Mouse (Mus musculus): ENCODE data around the gene Taar5. TPM values are rescaled to one million over a fixed set of nuclear protein-coding genes. Genes with fewer than 3 reads are reported as not detected.

The Taar5 gene
- polyA plus RNA-seq, 1 experiment from 2014 or later: not detected

DNA sequence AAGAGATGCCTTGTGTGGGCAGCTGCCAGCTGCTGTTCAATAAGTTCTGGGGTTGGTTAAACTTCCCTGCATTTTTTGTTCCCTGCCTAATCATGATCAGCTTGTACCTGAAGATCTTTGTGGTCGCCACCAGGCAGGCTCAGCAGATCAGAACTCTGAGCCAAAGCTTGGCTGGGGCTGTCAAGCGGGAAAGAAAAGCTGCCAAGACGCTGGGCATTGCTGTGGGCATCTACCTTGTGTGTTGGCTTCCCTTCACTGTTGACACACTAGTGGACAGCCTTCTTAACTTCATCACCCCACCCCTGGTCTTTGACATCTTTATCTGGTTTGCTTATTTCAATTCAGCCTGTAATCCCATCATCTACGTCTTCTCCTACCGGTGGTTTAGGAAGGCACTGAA lies 750 bp downstream of the Taar5 start:
- Histone ChIP-seq H3K9ac (replicated peaks; ENCODE audit: low read depth) (no peak overlapping the region), H3K4me2 (replicated peaks; ENCODE audit: low read depth, low read length) (no peak overlapping the region), H3K4me3 (ENCODE audit: low read depth, low read length) (no peak overlapping the region), H3K9me3 (ENCODE audit: low read length) (no peaks in the 10 kb centered on the region), H3K4me1 (ENCODE audit: insufficient read depth, low read depth, low read length) (no peaks in the 10 kb centered on the region), H3K27me3 (replicated peaks; ENCODE audit: insufficient read depth, low read length) (no peaks in the 10 kb centered on the region), H3K36me3 (ENCODE audit: insufficient read depth, low read length) (no peaks in the 10 kb centered on the region), H3K27ac (ENCODE audit: low read length) (no peak overlapping the region)
- TF ChIP-seq EP300 (IDR thresholded peaks at IDR 0.05) (no peak), CTCF (IDR thresholded peaks at IDR 0.05) (no peak)
- WGBS: 75% methylated on average over 5 of the region's 5 CpGs
- ATAC-seq: no peak
- no peak for DNase-seq (ENCODE audit: low spot score)

DNA sequence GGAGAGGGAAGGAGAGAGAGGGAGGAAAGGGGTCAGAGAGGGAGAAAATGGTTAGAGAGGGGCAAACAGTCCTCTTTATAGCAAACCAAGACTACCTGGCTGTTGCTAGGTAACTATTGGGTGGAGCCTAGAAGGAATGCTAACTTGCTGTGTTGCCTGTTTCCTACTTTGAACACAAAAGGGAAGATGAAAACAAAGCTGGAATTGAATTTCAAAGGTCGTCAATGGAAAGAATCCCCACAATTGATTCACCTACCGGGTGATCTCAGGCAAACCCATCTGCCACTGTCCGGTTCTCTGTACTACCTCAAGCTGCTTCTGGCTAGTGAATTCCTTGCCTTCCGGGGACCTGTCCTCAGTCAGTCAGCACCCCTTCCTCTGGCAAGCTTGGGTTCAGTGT lies 7.5 kb downstream of the Taar5 start:
- H3K27me3 ChIP-seq (replicated peaks; ENCODE audit: insufficient read depth, low read length): no peaks in the 10 kb centered on the region
- no peaks in the 10 kb centered on the region for H3K36me3 ChIP-seq (ENCODE audit: insufficient read depth, low read length)
- TF ChIP-seq CTCF (IDR thresholded peaks at IDR 0.05): no peak
- TF ChIP-seq EP300 (IDR thresholded peaks at IDR 0.05): no peak
- no peak overlapping the region for H3K9ac ChIP-seq (replicated peaks; ENCODE audit: low read depth)
- DNase-seq (ENCODE audit: low spot score): no peak
- WGBS: 57% methylated on average over 4 of the region's 4 CpGs
- H3K4me3 ChIP-seq (ENCODE audit: low read depth, low read length): no peak overlapping the region
- H3K27ac ChIP-seq (ENCODE audit: low read length): no peak overlapping the region
- H3K4me2 ChIP-seq (replicated peaks; ENCODE audit: low read depth, low read length): no peak overlapping the region
- no peaks in the 10 kb centered on the region for H3K4me1 ChIP-seq (ENCODE audit: insufficient read depth, low read depth, low read length)
- no peaks in the 10 kb centered on the region for H3K9me3 ChIP-seq (ENCODE audit: low read length)
- ATAC-seq: no peak

DNA sequence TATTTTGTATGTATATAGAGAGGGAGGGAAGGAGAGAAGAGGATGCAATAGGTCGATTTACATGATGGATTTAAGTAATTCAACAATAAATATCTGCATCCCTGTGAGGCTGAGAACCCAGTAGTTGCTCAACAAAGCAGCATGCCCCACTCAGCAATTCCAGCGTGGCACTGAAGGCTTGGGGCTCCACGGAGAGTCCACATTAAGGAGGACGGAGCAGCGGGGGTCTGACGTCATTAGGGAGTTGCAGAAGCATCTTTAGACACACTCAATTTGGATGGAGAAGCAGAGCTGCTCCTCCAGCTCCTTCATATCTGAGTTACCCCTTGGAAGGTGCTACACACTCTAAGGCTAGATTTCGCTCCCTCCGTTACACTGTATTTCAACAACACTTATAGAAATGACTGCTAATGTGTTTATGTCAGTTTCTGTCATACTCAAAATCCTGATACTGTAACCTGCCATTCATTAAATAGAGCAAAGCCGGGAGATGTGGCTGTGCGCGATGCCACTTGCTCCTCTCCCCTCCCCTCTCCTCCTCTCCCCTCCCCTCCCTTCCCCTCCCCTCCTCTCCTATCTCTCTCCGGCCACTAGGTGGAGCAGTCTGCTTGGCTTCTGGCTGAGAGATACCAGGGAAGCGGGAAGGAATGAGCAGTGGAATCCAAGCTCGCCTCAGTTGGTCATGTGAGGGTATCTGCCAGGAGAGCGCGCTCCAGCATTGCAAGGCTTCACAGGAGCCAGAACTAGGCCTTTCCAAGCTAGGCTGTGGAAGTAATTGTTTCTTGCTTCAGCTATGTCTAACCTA lies 8.6 kb downstream of the Taar5 start:
- H3K9ac ChIP-seq (replicated peaks; ENCODE audit: low read depth): no peak overlapping the region
- no peaks in the 10 kb centered on the region for H3K9me3 ChIP-seq (ENCODE audit: low read length)
- H3K36me3 ChIP-seq (ENCODE audit: insufficient read depth, low read length): no peaks in the 10 kb centered on the region
- DNase-seq (ENCODE audit: low spot score) (peak; percentile 85), ATAC-seq (peak; percentile 67)
- 38% methylated on average over 16 of the region's 16 CpGs for WGBS
- H3K27me3 ChIP-seq (replicated peaks; ENCODE audit: insufficient read depth, low read length): no peaks in the 10 kb centered on the region
- no peak overlapping the region for H3K4me3 ChIP-seq (ENCODE audit: low read depth, low read length)
- H3K4me2 ChIP-seq (replicated peaks; ENCODE audit: low read depth, low read length): no peak overlapping the region
- H3K27ac ChIP-seq (ENCODE audit: low read length): no peak overlapping the region
- peak; percentile 89 for TF ChIP-seq CTCF (IDR thresholded peaks at IDR 0.05)
- no peak for TF ChIP-seq EP300 (IDR thresholded peaks at IDR 0.05)
- no peaks in the 10 kb centered on the region for H3K4me1 ChIP-seq (ENCODE audit: insufficient read depth, low read depth, low read length)

DNA sequence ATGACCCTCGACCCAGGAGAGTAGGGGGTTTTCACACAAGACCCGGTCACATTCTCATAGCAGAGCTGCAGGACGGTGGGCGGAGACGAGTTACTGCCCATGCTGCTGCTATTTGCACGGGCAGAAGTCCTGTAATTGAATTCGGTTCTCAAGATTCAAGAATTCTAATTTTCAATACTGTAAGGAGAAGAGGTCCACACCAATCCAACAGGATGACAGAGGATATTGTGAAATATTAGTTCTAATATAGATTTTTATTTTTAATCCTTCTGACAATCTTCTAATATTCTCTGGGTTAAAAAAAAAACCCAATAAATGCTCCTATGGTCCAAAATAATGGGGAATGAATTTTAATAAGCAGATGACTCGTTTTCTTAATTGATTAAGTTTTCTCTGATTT lies 15.0 kb downstream of the Taar5 start, which contains the start of gene Taar6:
Taar6 (minus strand) TSS at position 101 of the 400 bp plus-strand sequence.
- no peak within 1 kb of the TSS for H3K27ac ChIP-seq (ENCODE audit: low read length)

DNA sequence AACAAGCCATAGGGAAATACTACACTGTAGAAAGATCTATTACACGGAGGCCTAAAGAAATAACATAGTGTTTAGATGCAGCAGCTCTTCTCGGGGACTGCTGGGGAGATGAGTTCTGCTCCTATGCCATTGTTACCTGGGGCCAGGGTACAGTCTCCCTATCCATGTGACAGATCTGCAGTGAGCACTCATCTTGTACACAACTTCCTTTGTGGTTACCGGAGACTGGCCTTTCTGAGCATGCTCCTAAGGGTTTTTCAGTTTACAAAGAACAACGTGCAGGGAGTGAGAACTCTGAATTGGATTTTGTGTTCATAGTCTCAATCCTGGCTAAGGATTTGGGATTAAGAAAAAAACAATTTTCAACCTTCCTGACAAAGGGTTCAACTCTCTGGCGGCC lies 15.9 kb downstream of the Taar5 start:
- Histone ChIP-seq H3K4me3 (ENCODE audit: low read depth, low read length) (no peak overlapping the region), H3K9ac (replicated peaks; ENCODE audit: low read depth) (no peak overlapping the region), H3K4me1 (ENCODE audit: insufficient read depth, low read depth, low read length) (no peaks in the 10 kb centered on the region), H3K36me3 (ENCODE audit: insufficient read depth, low read length) (no peaks in the 10 kb centered on the region), H3K27me3 (replicated peaks; ENCODE audit: insufficient read depth, low read length) (no peaks in the 10 kb centered on the region), H3K9me3 (ENCODE audit: low read length) (no peaks in the 10 kb centered on the region), H3K27ac (ENCODE audit: low read length) (no peak overlapping the region), H3K4me2 (replicated peaks; ENCODE audit: low read depth, low read length) (no peak overlapping the region)
- 81% methylated on average over 5 of the region's 5 CpGs for WGBS
- no peak for ATAC-seq
- no peak for DNase-seq (ENCODE audit: low spot score)
- TF ChIP-seq EP300 (IDR thresholded peaks at IDR 0.05) (no peak), CTCF (IDR thresholded peaks at IDR 0.05) (no peak)

More for the DNA sequence above, 15.0 kb downstream of the Taar5 start, which contains the start of gene Taar6:
- Histone ChIP-seq H3K9ac (replicated peaks; ENCODE audit: low read depth) (no peak within 1 kb of the TSS), H3K4me2 (replicated peaks; ENCODE audit: low read depth, low read length) (no peak within 1 kb of the TSS), H3K36me3 (ENCODE audit: insufficient read depth, low read length) (no peaks in the 10 kb centered on the region), H3K4me3 (ENCODE audit: low read depth, low read length) (no peak within 1 kb of the TSS), H3K4me1 (ENCODE audit: insufficient read depth, low read depth, low read length) (no peaks in the 10 kb centered on the region), H3K27me3 (replicated peaks; ENCODE audit: insufficient read depth, low read length) (no peaks in the 10 kb centered on the region), H3K9me3 (ENCODE audit: low read length) (no peaks in the 10 kb centered on the region)
- ATAC-seq (no peak), DNase-seq (ENCODE audit: low spot score) (no peak)
- no peak for TF ChIP-seq CTCF (IDR thresholded peaks at IDR 0.05)
- no peak for TF ChIP-seq EP300 (IDR thresholded peaks at IDR 0.05)
- 67% methylated on average over 8 of the region's 8 CpGs for WGBS

DNA sequence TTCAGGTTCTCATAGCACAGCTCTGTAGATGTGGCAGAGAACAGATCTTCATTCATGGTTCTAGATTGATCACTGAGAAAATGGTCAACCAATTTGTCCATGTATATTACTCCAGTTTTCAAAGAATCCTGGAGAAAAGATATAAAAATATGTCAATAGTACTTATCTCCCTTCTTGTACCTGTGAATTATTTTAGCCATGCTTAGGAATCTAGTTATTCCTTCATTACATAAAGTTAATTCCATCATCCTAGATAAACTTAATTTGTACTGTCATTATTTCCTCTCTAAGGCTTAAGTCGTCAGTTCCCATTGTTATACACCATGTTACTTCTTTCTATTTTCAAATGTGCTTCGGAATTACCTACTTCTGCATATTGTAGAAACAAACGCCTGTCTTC lies 22.9 kb downstream of the Taar5 start, which contains the start of gene Taar7a:
Taar7a (minus strand) TSS at position 101 of the 400 bp plus-strand sequence.
- H3K9ac ChIP-seq (replicated peaks; ENCODE audit: low read depth): no peak within 1 kb of the TSS
- no peaks in the 10 kb centered on the region for H3K27me3 ChIP-seq (replicated peaks; ENCODE audit: insufficient read depth, low read length)
- WGBS: 84% methylated on average over 3 of the region's 3 CpGs
- DNase-seq (ENCODE audit: low spot score) (no peak), ATAC-seq (no peak)
- no peaks in the 10 kb centered on the region for H3K36me3 ChIP-seq (ENCODE audit: insufficient read depth, low read length)
- H3K4me3 ChIP-seq (ENCODE audit: low read depth, low read length): no peak within 1 kb of the TSS
- TF ChIP-seq CTCF (IDR thresholded peaks at IDR 0.05): no peak
- no peak for TF ChIP-seq EP300 (IDR thresholded peaks at IDR 0.05)
- H3K4me2 ChIP-seq (replicated peaks; ENCODE audit: low read depth, low read length): no peak within 1 kb of the TSS
- H3K9me3 ChIP-seq (ENCODE audit: low read length): no peaks in the 10 kb centered on the region
- no peak within 1 kb of the TSS for H3K27ac ChIP-seq (ENCODE audit: low read length)
- H3K4me1 ChIP-seq (ENCODE audit: insufficient read depth, low read depth, low read length): no peaks in the 10 kb centered on the region

Data from lung, postnatal 0 days (tissue).